Mouse (Mus musculus) kidney, embryonic 16.5 days (tissue): Measurements from ENCODE around the gene Rtkn. TPM values are rescaled to one million over a fixed set of nuclear protein-coding genes. Genes with fewer than 3 reads are reported as not detected.

Source experiments
- ATAC-seq: fragments of 200-750 bp; cut with Nextera tagmentation; 2 replicates; pipeline ENCODE4 v1.8.0; 2017; ENCODE audit warnings: moderate TSS enrichment; ENCODE audit not compliant: low FRiP score, low TSS enrichment
- H3K27ac ChIP-seq: fragments of 300-500 bp; sonication (generic); 2 replicates; pipeline ENCODE4 v1.5.1; 2014; ENCODE audit warnings: low read length
- H3K27me3 ChIP-seq: fragments of 300-500 bp; sonication (generic); 2 replicates; pipeline ENCODE4 v1.6.1; 2014; ENCODE audit warnings: low read length, control low read depth, mixed read lengths; ENCODE audit not compliant: insufficient read depth
- H3K36me3 ChIP-seq: fragments of 300-500 bp; sonication (generic); 2 replicates; pipeline ENCODE4 v1.6.1; 2014; ENCODE audit warnings: low read length, control low read depth, mixed read lengths; ENCODE audit not compliant: insufficient read depth
- H3K4me1 ChIP-seq: fragments of 300-500 bp; sonication (generic); 2 replicates; pipeline ENCODE4 v1.6.1; 2014; ENCODE audit warnings: low read length, control low read depth, mixed read lengths; ENCODE audit not compliant: insufficient read depth
- H3K4me2 ChIP-seq: fragments of 300-500 bp; sonication (generic); replicated peaks from 2 replicates; pipeline ENCODE4 v1.6.1; 2014; ENCODE audit warnings: low read depth, low read length
- H3K4me3 ChIP-seq: fragments of 300-500 bp; sonication (generic); 2 replicates; pipeline ENCODE4 v1.5.1; 2014; ENCODE audit warnings: mild to moderate bottlenecking, low read length
- H3K9ac ChIP-seq: fragments of 300-500 bp; sonication (generic); replicated peaks from 2 replicates; pipeline ENCODE4 v1.6.1; 2014; ENCODE audit warnings: low read length
- H3K9me3 ChIP-seq: fragments of 300-500 bp; sonication (generic); 2 replicates; pipeline ENCODE4 v1.6.1; 2016; ENCODE audit warnings: low read length, control low read depth
- WGBS: fragments of 180-500 bp; shearing (Covaris S2); extraction: QIAGEN DNeasy Blood & Tissue Kit; methylation state at CpG from one replicate; pipeline ENCODE4 v1.1.7; 2014; 5-methylcytosine and 5-hydroxymethylcytosine counted together
- polyA plus RNA-seq: library from polyadenylated mRNA; unstranded; fragments of >200 nt; fragmentation: Nextera tagmentation; extraction: Ambion mirVana; gene quantifications from 2 replicates; pipeline ENCODE4 v1.2.1, GENCODE M21; 2015

The Rtkn gene
- polyA plus RNA-seq, 1 experiment from 2014 or later: 43.9 TPM

GRCm38 (mm10) chr6:83101688-83102556, 33.3 kb upstream of the Rtkn start:
- peak overlapping the region; percentile 84 for H3K27ac ChIP-seq
- H3K4me3 ChIP-seq: peak overlapping the region; percentile 71
- peak overlapping the region; percentile 86 for H3K9ac ChIP-seq
- H3K4me2 ChIP-seq: peak overlapping the region; percentile 99
- under 1% methylated on average over 73 of the region's 74 CpGs for WGBS
- H3K36me3 ChIP-seq: no peaks in the 10 kb centered on the region
- H3K27me3 ChIP-seq: no peaks in the 10 kb centered on the region
- H3K9me3 ChIP-seq: no peaks in the 10 kb centered on the region
- ATAC-seq: peak; percentile 79
- H3K4me1 ChIP-seq: peaks cover 30% of the 10 kb centered on the region

GRCm38 (mm10) chr6:83103130-83103650, 32.1 kb upstream of the Rtkn start:
- no peaks in the 10 kb centered on the region for H3K27me3 ChIP-seq
- 53% methylated on average over 11 of the region's 11 CpGs for WGBS
- no peaks in the 10 kb centered on the region for H3K36me3 ChIP-seq
- H3K9ac ChIP-seq: no peak overlapping the region
- H3K4me1 ChIP-seq: peaks cover 31% of the 10 kb centered on the region
- no peaks in the 10 kb centered on the region for H3K9me3 ChIP-seq
- no peak for ATAC-seq
- no peak overlapping the region for H3K27ac ChIP-seq
- H3K4me3 ChIP-seq: no peak overlapping the region; the same call in 1 of the 2 replicates
- peak overlapping the region; percentile 99; the same call in 1 of the 2 replicates for H3K4me2 ChIP-seq

GRCm38 (mm10) chr6:83104158-83104557, 31.1 kb upstream of the Rtkn start:
- 77% methylated on average over 4 of the region's 4 CpGs for WGBS
- Histone ChIP-seq H3K4me1 (peaks cover 28% of the 10 kb centered on the region), H3K27ac (no peak overlapping the region), H3K9ac (no peak overlapping the region), H3K36me3 (no peaks in the 10 kb centered on the region), H3K9me3 (no peaks in the 10 kb centered on the region), H3K4me2 (no peak overlapping the region), H3K27me3 (no peaks in the 10 kb centered on the region), H3K4me3 (no peak overlapping the region)
- ATAC-seq: no peak

- Histone ChIP-seq H3K9ac (peak overlapping the region; percentile 95), H3K27me3 (no peaks in the 10 kb centered on the region), H3K36me3 (no peaks in the 10 kb centered on the region; the same call in 1 of the 2 replicates), H3K27ac (peak overlapping the region; percentile 88; the same call in 1 of the 2 replicates), H3K4me2 (peak overlapping the region; percentile 69), H3K4me1 (peaks cover 23% of the 10 kb centered on the region), H3K9me3 (no peaks in the 10 kb centered on the region), H3K4me3 (peak overlapping the region; percentile 98; the same call in 1 of the 2 replicates)
- WGBS: 37% methylated on average over 13 of the region's 13 CpGs
- peak; percentile 20; the same call in 1 of the 2 replicates for ATAC-seq
Measured at GRCm38 (mm10) chr6:83107566-83108400, 27.5 kb upstream of the Rtkn start.

GRCm38 (mm10) chr6:83108762-83109668, 26.2 kb upstream of the Rtkn start, which contains the start of gene Mrpl53:
Gene Mrpl53 (plus strand): TSS chr6:83109040.
- peak within 1 kb of the TSS; percentile 88 for H3K27ac ChIP-seq
- peaks cover 15% of the 10 kb centered on the region for H3K4me1 ChIP-seq
- H3K9ac ChIP-seq: peak within 1 kb of the TSS; percentile 95
- H3K27me3 ChIP-seq: no peaks in the 10 kb centered on the region
- no peaks in the 10 kb centered on the region for H3K9me3 ChIP-seq
- WGBS: under 1% methylated on average over 76 of the region's 76 CpGs
- peak; percentile 91 for ATAC-seq
- H3K4me2 ChIP-seq: peak within 1 kb of the TSS; percentile 69
- no peaks in the 10 kb centered on the region; the same call in 1 of the 2 replicates for H3K36me3 ChIP-seq
- H3K4me3 ChIP-seq: peak within 1 kb of the TSS; percentile 98

- WGBS: 89% methylated on average over 4 of the region's 4 CpGs
- peaks cover 28% of the 10 kb centered on the region for H3K4me1 ChIP-seq
- ATAC-seq: no peak
- no peak overlapping the region for H3K4me3 ChIP-seq
- no peaks in the 10 kb centered on the region for H3K27me3 ChIP-seq
- H3K4me2 ChIP-seq: no peak overlapping the region
- no peaks in the 10 kb centered on the region; the same call in 1 of the 2 replicates for H3K36me3 ChIP-seq
- no peaks in the 10 kb centered on the region for H3K9me3 ChIP-seq
- no peak overlapping the region for H3K9ac ChIP-seq
- no peak overlapping the region for H3K27ac ChIP-seq
Measured at GRCm38 (mm10) chr6:83111510-83112136, 23.6 kb upstream of the Rtkn start.

GRCm38 (mm10) chr6:83115011-83115671, 20.1 kb upstream of the Rtkn start, which contains the start of gene Mogs:
Gene Mogs (plus strand): TSS chr6:83115496.
- peak within 1 kb of the TSS; percentile 82 for H3K27ac ChIP-seq
- peaks cover 39% of the 10 kb centered on the region for H3K4me1 ChIP-seq
- WGBS: 1% methylated on average over 40 of the region's 58 CpGs
- H3K4me2 ChIP-seq: peak within 1 kb of the TSS; percentile 90
- H3K9ac ChIP-seq: peak within 1 kb of the TSS; percentile 69
- H3K27me3 ChIP-seq: no peaks in the 10 kb centered on the region
- H3K4me3 ChIP-seq: peak within 1 kb of the TSS; percentile 72
- H3K36me3 ChIP-seq: peaks cover 17% of the 10 kb centered on the region
- no peaks in the 10 kb centered on the region for H3K9me3 ChIP-seq
- ATAC-seq: peak; percentile 89

GRCm38 (mm10) chr6:83115682-83116372, 19.4 kb upstream of the Rtkn start:
- Histone ChIP-seq H3K4me2 (peak overlapping the region; percentile 90), H3K27ac (peak overlapping the region; percentile 21; the same call in 1 of the 2 replicates), H3K9me3 (no peaks in the 10 kb centered on the region), H3K4me1 (peaks cover 41% of the 10 kb centered on the region), H3K4me3 (peak overlapping the region; percentile 72), H3K36me3 (peaks cover 17% of the 10 kb centered on the region), H3K27me3 (no peaks in the 10 kb centered on the region), H3K9ac (peak overlapping the region; percentile 69)
- peak; percentile 59 for ATAC-seq
- WGBS: under 1% methylated on average over 41 of the region's 48 CpGs
